10 mouse cellular contexts compared by ENCODE assay signal in genomic region chr9:61251606-61252005, GRCm38 (mm10).
DNase-seq lines count a peak whose midpoint lies in the region; ATAC-seq and TF ChIP-seq lines count a peak whose summit lies in the region.
"Had no signal": no experiment of that assay in that cellular context is flagged by ENCODE, and none has a peak within 500 bp of the region (broad histone marks: within the 10 kb centered on the region; RNA-seq: fewer than 3 reads in every experiment).

No protein-coding gene starts in this region.

- no peaks in the 10 kb centered on the region for H3K4me1 ChIP-seq in kidney, postnatal 0 days (replicated peaks; ENCODE audit: insufficient read depth, low read length)
- no peaks in the 10 kb centered on the region for H3K4me1 ChIP-seq in kidney, embryonic 14.5 days (ENCODE audit: control insufficient read depth, insufficient read depth, low read length)
- no peaks in the 10 kb centered on the region for H3K4me1 ChIP-seq in liver, embryonic 16.5 days (ENCODE audit: control insufficient read depth, low read depth, low read length)

- H3K4me2 ChIP-seq in kidney, postnatal 0 days (ENCODE audit: low read length), result no peak overlapping the region
- H3K4me2 ChIP-seq in kidney, embryonic 14.5 days (replicated peaks; ENCODE audit: low read depth, low read length), result no peak overlapping the region
- no peak overlapping the region for H3K4me2 ChIP-seq in liver, embryonic 16.5 days (ENCODE audit: low read depth, low read length)
- H3K4me2 ChIP-seq: midbrain, embryonic 12.5 days had no signal

- H3K4me3 ChIP-seq in kidney, postnatal 0 days (replicated peaks; ENCODE audit: low read depth, low read length), result no peak overlapping the region
- no peak overlapping the region for H3K4me3 ChIP-seq in kidney, embryonic 14.5 days (ENCODE audit: low read length)
- H3K4me3 ChIP-seq in liver, embryonic 16.5 days (ENCODE audit: low read depth, low read length), result no peak overlapping the region
- H3K4me3 ChIP-seq: midbrain, embryonic 12.5 days had no signal

- H3K27me3 ChIP-seq in kidney, postnatal 0 days (ENCODE audit: insufficient read depth, low read length), result no peaks in the 10 kb centered on the region
- no peaks in the 10 kb centered on the region for H3K27me3 ChIP-seq in kidney, embryonic 14.5 days (ENCODE audit: control insufficient read depth, insufficient read depth, low read length)
- H3K27me3 ChIP-seq in liver, embryonic 16.5 days (ENCODE audit: control insufficient read depth, insufficient read depth, low read depth, low read length), result no peaks in the 10 kb centered on the region

- H3K36me3 ChIP-seq in kidney, postnatal 0 days (ENCODE audit: insufficient read depth, low read length), result no peaks in the 10 kb centered on the region
- no peaks in the 10 kb centered on the region for H3K36me3 ChIP-seq in kidney, embryonic 14.5 days (ENCODE audit: control insufficient read depth, insufficient read depth, low read length)
- no peaks in the 10 kb centered on the region for H3K36me3 ChIP-seq in liver, embryonic 16.5 days (ENCODE audit: control insufficient read depth, insufficient read depth)
- H3K36me3 ChIP-seq: midbrain, embryonic 12.5 days had no signal

- 50% methylated on average over 6 of the region's 6 CpGs for WGBS in kidney, postnatal 0 days
- WGBS in kidney, embryonic 14.5 days, result 41% methylated on average over 6 of the region's 6 CpGs
- WGBS in liver, embryonic 16.5 days (ENCODE audit: insufficient replicate concordance), result 12% methylated on average over 6 of the region's 6 CpGs

- no peak for ATAC-seq in kidney, postnatal 0 days (replicated peaks; ENCODE audit: low FRiP score, low read depth)
- no peak for ATAC-seq in kidney, embryonic 14.5 days (ENCODE audit: low FRiP score, low TSS enrichment)
- peak; percentile 37; the same call in 1 of the 2 replicates for ATAC-seq in liver, embryonic 16.5 days (ENCODE audit: low read depth)

- H3K9me3 ChIP-seq in kidney, postnatal 0 days (replicated peaks; ENCODE audit: low read length), result no peaks in the 10 kb centered on the region
- no peaks in the 10 kb centered on the region for H3K9me3 ChIP-seq in kidney, embryonic 14.5 days (ENCODE audit: control insufficient read depth, low read length)
- no peaks in the 10 kb centered on the region for H3K9me3 ChIP-seq in liver, embryonic 16.5 days (replicated peaks; ENCODE audit: control insufficient read depth, low read length)
- H3K9me3 ChIP-seq: midbrain, embryonic 12.5 days had no signal

- H3K27ac ChIP-seq in kidney, postnatal 0 days, result no peak overlapping the region
- no peak overlapping the region for H3K27ac ChIP-seq in kidney, embryonic 14.5 days (ENCODE audit: low read depth, low read length)
- 0 out of 2 replicates have a peak overlapping the region, but pooled peaks have one; percentile 19 for H3K27ac ChIP-seq in liver, embryonic 16.5 days (ENCODE audit: low read length)
- H3K27ac ChIP-seq: midbrain, embryonic 12.5 days had no signal

- peak; percentile 26 for DNase-seq in kidney, postnatal 0 days (ENCODE audit: low spot score)
- DNase-seq in c-Kit-positive CD71-positive TER-119-positive erythroid progenitor cells, embryonic 14.5 days (ENCODE audit: low spot score), result peak; percentile 1
- DNase-seq in spleen, postnatal 36 days (ENCODE audit: low spot score in 2 of 2), result peak; percentile 66 to 68
- no peak for DNase-seq in frontal cortex, postnatal 36 days (ENCODE audit: low spot score in 2 of 2)
- no peak for DNase-seq in kidney, adult 11 months
- no peak for DNase-seq in kidney, postnatal 14 days
- DNase-seq: kidney, postnatal 36 days had no signal

- TF ChIP-seq CTCF in kidney, postnatal 0 days (IDR thresholded peaks at IDR 0.05; ENCODE audit: low read depth), result no peak

- H3K9ac ChIP-seq in kidney, postnatal 0 days (ENCODE audit: low read depth, low read length), result no peak overlapping the region
- no peak overlapping the region for H3K9ac ChIP-seq in kidney, embryonic 14.5 days (ENCODE audit: low read depth, low read length)
- no peak overlapping the region for H3K9ac ChIP-seq in liver, embryonic 16.5 days (ENCODE audit: low read depth, low read length)
- H3K9ac ChIP-seq: midbrain, embryonic 12.5 days had no signal

Comparison
In these comparisons a context has a peak if more than half of its experiments do, and no peak if none do; other contexts are left out.
1. DNase-seq: peak in kidney, postnatal 0 days (single experiment), c-Kit-positive CD71-positive TER-119-positive erythroid progenitor cells, embryonic 14.5 days (single experiment) and spleen, postnatal 36 days (2 of 2); none in frontal cortex, postnatal 36 days (0 of 2), kidney, adult 11 months (single experiment) and kidney, postnatal 14 days (single experiment).